Mouse (Mus musculus): ENCODE measurements around the gene Pithd1. TPM values are rescaled to one million over a fixed set of nuclear protein-coding genes. Genes with fewer than 3 reads are reported as not detected.

Gene Pithd1
- polyA plus RNA-seq, 1 experiment from 2014 or later: 44.8 TPM

- H3K4me1 ChIP-seq (ENCODE audit: control insufficient read depth, insufficient read depth, low read length): peaks cover 2% of the 10 kb centered on the region; the same call in 1 of the 2 replicates
- H3K9ac ChIP-seq (ENCODE audit: low read length): no peak overlapping the region
- no peak for ATAC-seq (ENCODE audit: insufficient read depth, low FRiP score)
- H3K4me2 ChIP-seq (ENCODE audit: low read depth, low read length): no peak overlapping the region
- no peak overlapping the region for H3K4me3 ChIP-seq (replicated peaks; ENCODE audit: low read length)
- no peak overlapping the region for H3K27ac ChIP-seq (ENCODE audit: low read length)
- no peaks in the 10 kb centered on the region for H3K27me3 ChIP-seq (ENCODE audit: control insufficient read depth, insufficient read depth, low read length)
- no peaks in the 10 kb centered on the region for H3K9me3 ChIP-seq (replicated peaks; ENCODE audit: control insufficient read depth, low read length)
- peaks cover 5% of the 10 kb centered on the region; the same call in 1 of the 2 replicates for H3K36me3 ChIP-seq (ENCODE audit: control insufficient read depth, insufficient read depth, low read length)
- WGBS: 65% methylated on average over 5 of the region's 5 CpGs
These were observed 55.2 kb downstream of the Pithd1 start for GRCm38 (mm10) chr4:135931832-135932231.

GRCm38 (mm10) chr4:135930239-135930638 is 56.8 kb downstream of the Pithd1 start:
- Histone ChIP-seq H3K4me1 (ENCODE audit: control insufficient read depth, insufficient read depth, low read length) (no peaks in the 10 kb centered on the region), H3K36me3 (ENCODE audit: control insufficient read depth, insufficient read depth, low read length) (no peaks in the 10 kb centered on the region; the same call in 1 of the 2 replicates), H3K27me3 (ENCODE audit: control insufficient read depth, insufficient read depth, low read length) (no peaks in the 10 kb centered on the region), H3K27ac (ENCODE audit: low read length) (no peak overlapping the region), H3K9me3 (replicated peaks; ENCODE audit: control insufficient read depth, low read length) (no peaks in the 10 kb centered on the region), H3K9ac (ENCODE audit: low read length) (no peak overlapping the region), H3K4me3 (replicated peaks; ENCODE audit: low read length) (no peak overlapping the region), H3K4me2 (ENCODE audit: low read depth, low read length) (no peak overlapping the region)
- 90% methylated on average over 8 of the region's 8 CpGs for WGBS
- ATAC-seq (ENCODE audit: insufficient read depth, low FRiP score): no peak

- H3K4me2 ChIP-seq (ENCODE audit: low read depth, low read length): no peak overlapping the region
- H3K9ac ChIP-seq (ENCODE audit: low read length): no peak overlapping the region
- WGBS: 76% methylated on average over 9 of the region's 9 CpGs
- no peaks in the 10 kb centered on the region for H3K36me3 ChIP-seq (ENCODE audit: control insufficient read depth, insufficient read depth, low read length)
- 0 out of 2 replicates have a peak, but pooled peaks have one; percentile 31 for ATAC-seq (ENCODE audit: insufficient read depth, low FRiP score)
- no peaks in the 10 kb centered on the region for H3K9me3 ChIP-seq (replicated peaks; ENCODE audit: control insufficient read depth, low read length)
- no peaks in the 10 kb centered on the region for H3K27me3 ChIP-seq (ENCODE audit: control insufficient read depth, insufficient read depth, low read length)
- H3K4me3 ChIP-seq (replicated peaks; ENCODE audit: low read length): no peak overlapping the region
- no peak overlapping the region for H3K27ac ChIP-seq (ENCODE audit: low read length)
- no peaks in the 10 kb centered on the region for H3K4me1 ChIP-seq (ENCODE audit: control insufficient read depth, insufficient read depth, low read length)
These were observed 57.2 kb downstream of the Pithd1 start for GRCm38 (mm10) chr4:135929828-135930227.

- H3K27ac ChIP-seq (ENCODE audit: low read length): no peak overlapping the region
- H3K4me1 ChIP-seq (ENCODE audit: control insufficient read depth, insufficient read depth, low read length): no peaks in the 10 kb centered on the region
- 76% methylated on average over 5 of the region's 5 CpGs for WGBS
- H3K9ac ChIP-seq (ENCODE audit: low read length): no peak overlapping the region
- H3K36me3 ChIP-seq (ENCODE audit: control insufficient read depth, insufficient read depth, low read length): no peaks in the 10 kb centered on the region
- H3K4me2 ChIP-seq (ENCODE audit: low read depth, low read length): no peak overlapping the region
- ATAC-seq (ENCODE audit: insufficient read depth, low FRiP score): no peak
- no peaks in the 10 kb centered on the region for H3K9me3 ChIP-seq (replicated peaks; ENCODE audit: control insufficient read depth, low read length)
- H3K4me3 ChIP-seq (replicated peaks; ENCODE audit: low read length): no peak overlapping the region
- H3K27me3 ChIP-seq (ENCODE audit: control insufficient read depth, insufficient read depth, low read length): no peaks in the 10 kb centered on the region
These were observed 57.7 kb downstream of the Pithd1 start for GRCm38 (mm10) chr4:135929405-135929804.

- Histone ChIP-seq H3K36me3 (ENCODE audit: control insufficient read depth, insufficient read depth, low read length) (no peaks in the 10 kb centered on the region), H3K27ac (ENCODE audit: low read length) (no peak overlapping the region), H3K9ac (ENCODE audit: low read length) (no peak overlapping the region), H3K27me3 (ENCODE audit: control insufficient read depth, insufficient read depth, low read length) (no peaks in the 10 kb centered on the region), H3K4me2 (ENCODE audit: low read depth, low read length) (no peak overlapping the region), H3K9me3 (replicated peaks; ENCODE audit: control insufficient read depth, low read length) (no peaks in the 10 kb centered on the region), H3K4me1 (ENCODE audit: control insufficient read depth, insufficient read depth, low read length) (no peaks in the 10 kb centered on the region), H3K4me3 (replicated peaks; ENCODE audit: low read length) (no peak overlapping the region)
- 85% methylated on average over 9 of the region's 9 CpGs for WGBS
- ATAC-seq (ENCODE audit: insufficient read depth, low FRiP score): no peak
These were observed 58.7 kb downstream of the Pithd1 start for GRCm38 (mm10) chr4:135928376-135928775.

- peaks cover 3% of the 10 kb centered on the region; the same call in 1 of the 2 replicates for H3K36me3 ChIP-seq (ENCODE audit: control insufficient read depth, insufficient read depth, low read length)
- WGBS: 78% methylated on average over 3 of the region's 3 CpGs
- H3K4me3 ChIP-seq (replicated peaks; ENCODE audit: low read length): no peak overlapping the region
- H3K9ac ChIP-seq (ENCODE audit: low read length): no peak overlapping the region
- peaks cover 2% of the 10 kb centered on the region for H3K4me1 ChIP-seq (ENCODE audit: control insufficient read depth, insufficient read depth, low read length)
- H3K9me3 ChIP-seq (replicated peaks; ENCODE audit: control insufficient read depth, low read length): no peaks in the 10 kb centered on the region
- no peaks in the 10 kb centered on the region for H3K27me3 ChIP-seq (ENCODE audit: control insufficient read depth, insufficient read depth, low read length)
- no peak overlapping the region for H3K27ac ChIP-seq (ENCODE audit: low read length)
- no peak for ATAC-seq (ENCODE audit: insufficient read depth, low FRiP score)
- H3K4me2 ChIP-seq (ENCODE audit: low read depth, low read length): no peak overlapping the region
These were observed 60.2 kb downstream of the Pithd1 start for GRCm38 (mm10) chr4:135926861-135927260.

- H3K9ac ChIP-seq (ENCODE audit: low read length): no peak overlapping the region
- no peak overlapping the region for H3K4me3 ChIP-seq (replicated peaks; ENCODE audit: low read length)
- H3K36me3 ChIP-seq (ENCODE audit: control insufficient read depth, insufficient read depth, low read length): peaks cover 3% of the 10 kb centered on the region; the same call in 1 of the 2 replicates
- no peaks in the 10 kb centered on the region for H3K27me3 ChIP-seq (ENCODE audit: control insufficient read depth, insufficient read depth, low read length)
- H3K9me3 ChIP-seq (replicated peaks; ENCODE audit: control insufficient read depth, low read length): no peaks in the 10 kb centered on the region
- no peak overlapping the region for H3K4me2 ChIP-seq (ENCODE audit: low read depth, low read length)
- 84% methylated on average over 10 of the region's 10 CpGs for WGBS
- no peak overlapping the region for H3K27ac ChIP-seq (ENCODE audit: low read length)
- ATAC-seq (ENCODE audit: insufficient read depth, low FRiP score): no peak
- H3K4me1 ChIP-seq (ENCODE audit: control insufficient read depth, insufficient read depth, low read length): peaks cover 6% of the 10 kb centered on the region
These were observed 60.8 kb downstream of the Pithd1 start for GRCm38 (mm10) chr4:135926195-135926808.

Other genes with a start within 250 kb of the Pithd1 start
- 0.56 and 3.6 TPM in 2 replicates for gene Myom3, start 227.5 kb downstream of the Pithd1 start, polyA plus RNA-seq (2015; fragmentation: Nextera tagmentation; extraction: Ambion mirVana)
- 192 and 199 TPM in 2 replicates for gene Srsf10, start 131.5 kb downstream of the Pithd1 start, polyA plus RNA-seq (2015; fragmentation: Nextera tagmentation; extraction: Ambion mirVana)
- 168 and 169 TPM in 2 replicates for gene Pnrc2, start 113.4 kb downstream of the Pithd1 start, polyA plus RNA-seq (2015; fragmentation: Nextera tagmentation; extraction: Ambion mirVana)
- 0.59 and 0.90 TPM in 2 replicates for gene Cnr2, start 91.9 kb downstream of the Pithd1 start, polyA plus RNA-seq (2015; fragmentation: Nextera tagmentation; extraction: Ambion mirVana)
- 98.9 and 132 TPM in 2 replicates for gene Fuca1, start 66.5 kb downstream of the Pithd1 start, polyA plus RNA-seq (2015; fragmentation: Nextera tagmentation; extraction: Ambion mirVana)
- 97.5 and 107 TPM in 2 replicates for gene Hmgcl, start 40.8 kb downstream of the Pithd1 start, polyA plus RNA-seq (2015; fragmentation: Nextera tagmentation; extraction: Ambion mirVana)
- gene Gale, start 23.5 kb downstream of the Pithd1 start, polyA plus RNA-seq (2015; fragmentation: Nextera tagmentation; extraction: Ambion mirVana): 109 and 136 TPM in 2 replicates
- 94.9 and 97.8 TPM in 2 replicates for gene Lypla2, start 14.6 kb downstream of the Pithd1 start, polyA plus RNA-seq (2015; fragmentation: Nextera tagmentation; extraction: Ambion mirVana)
- 41.0 and 44.2 TPM in 2 replicates for gene Eloa, start 34.5 kb upstream of the Pithd1 start, polyA plus RNA-seq (2015; fragmentation: Nextera tagmentation; extraction: Ambion mirVana)
- gene Rpl11, start 66.2 kb upstream of the Pithd1 start, polyA plus RNA-seq (2015; fragmentation: Nextera tagmentation; extraction: Ambion mirVana): 352 and 411 TPM in 2 replicates
- gene Id3, start 156.2 kb upstream of the Pithd1 start, polyA plus RNA-seq (2015; fragmentation: Nextera tagmentation; extraction: Ambion mirVana): 271 and 285 TPM in 2 replicates
- gene E2f2, start 185.1 kb upstream of the Pithd1 start, polyA plus RNA-seq (2015; fragmentation: Nextera tagmentation; extraction: Ambion mirVana): 7.7 and 9.3 TPM in 2 replicates
- 7.0 and 7.1 TPM in 2 replicates for gene Asap3, start 219.1 kb upstream of the Pithd1 start, polyA plus RNA-seq (2015; fragmentation: Nextera tagmentation; extraction: Ambion mirVana)

All from stomach, embryonic 16.5 days (tissue).